Comparison of ENCODE assay signal across 8 mouse cellular contexts in genomic region chr15:25414011-25414746, GRCm38 (mm10). TPM values are rescaled to one million over a fixed set of nuclear protein-coding genes. Genes with fewer than 3 reads are reported as not detected.
DNase-seq lines count a peak whose midpoint lies in the region; ATAC-seq lines count a peak whose summit lies in the region.

No protein-coding gene starts in this region.

- ATAC-seq in forebrain, embryonic 12.5 days (ENCODE audit: low FRiP score), result peak; percentile 52
- peak; percentile 51 for ATAC-seq in hindbrain, embryonic 16.5 days
- peak; percentile 43 for ATAC-seq in midbrain, embryonic 11.5 days (ENCODE audit: low FRiP score)
- ATAC-seq in stomach, embryonic 16.5 days (ENCODE audit: insufficient read depth, low FRiP score), result peak; percentile 39

- peak overlapping the region; percentile 64 for H3K4me2 ChIP-seq in forebrain, embryonic 12.5 days
- peak overlapping the region; percentile 66 for H3K4me2 ChIP-seq in hindbrain, embryonic 16.5 days (ENCODE audit: low read length)
- H3K4me2 ChIP-seq in midbrain, embryonic 11.5 days, result peak overlapping the region; percentile 79
- H3K4me2 ChIP-seq in stomach, embryonic 16.5 days (ENCODE audit: low read depth, low read length), result peak overlapping the region; percentile 86

- H3K27me3 ChIP-seq in forebrain, embryonic 12.5 days, result no peaks in the 10 kb centered on the region
- no peaks in the 10 kb centered on the region for H3K27me3 ChIP-seq in hindbrain, embryonic 16.5 days (replicated peaks; ENCODE audit: control insufficient read depth, insufficient read depth, low read length)
- no peaks in the 10 kb centered on the region for H3K27me3 ChIP-seq in midbrain, embryonic 11.5 days (ENCODE audit: control insufficient read depth, insufficient read depth, low read length)
- H3K27me3 ChIP-seq in stomach, embryonic 16.5 days (ENCODE audit: control insufficient read depth, insufficient read depth, low read length), result no peaks in the 10 kb centered on the region

- peak overlapping the region; percentile 99 for H3K27ac ChIP-seq in forebrain, embryonic 12.5 days
- H3K27ac ChIP-seq in hindbrain, embryonic 16.5 days (ENCODE audit: low read depth, low read length), result peak overlapping the region; percentile 100
- peak overlapping the region; percentile 98 for H3K27ac ChIP-seq in midbrain, embryonic 11.5 days (ENCODE audit: low read depth, low read length)
- peak overlapping the region; percentile 88 for H3K27ac ChIP-seq in stomach, embryonic 16.5 days (ENCODE audit: low read length)

- WGBS in forebrain, embryonic 12.5 days, result under 1% methylated on average over 34 of the region's 36 CpGs
- under 1% methylated on average over 35 of the region's 36 CpGs for WGBS in hindbrain, embryonic 16.5 days
- under 1% methylated on average over 33 of the region's 36 CpGs for whole genome bisulfite sequencing in midbrain, embryonic 11.5 days
- under 1% methylated on average over 35 of the region's 36 CpGs for WGBS in stomach, embryonic 16.5 days

- DNase-seq in gastrocnemius, postnatal 10 days, result peak; percentile 54
- DNase-seq in gastrocnemius, adult 18-20 months (ENCODE audit: low spot score), result no peak
- DNase-seq in T-cell, adult 2 months (ENCODE audit: low spot score), result peak; percentile 29
- DNase-seq in left cerebral cortex, postnatal 14 days (ENCODE audit: low spot score in 2 of 2), result peak; percentile 50 to 58
- DNase-seq in midbrain, embryonic 11.5 days (ENCODE audit: low spot score, missing footprints), result peak; percentile 98

- intact Hi-C loops in left cerebral cortex, postnatal 14 days (cut with DNase I), result loop anchor here (2.0 to 10.0 kb wide), 7 partner anchors 132 to 817 kb away; no protein-coding TSS in a partner anchor

- H3K4me3 ChIP-seq in forebrain, embryonic 12.5 days (replicated peaks), result peak overlapping the region; percentile 69
- peak overlapping the region; percentile 97 for H3K4me3 ChIP-seq in hindbrain, embryonic 16.5 days (ENCODE audit: low read length)
- H3K4me3 ChIP-seq in midbrain, embryonic 11.5 days (ENCODE audit: low read depth, low read length), result peak overlapping the region; percentile 97
- H3K4me3 ChIP-seq in stomach, embryonic 16.5 days (replicated peaks; ENCODE audit: low read length), result peak overlapping the region; percentile 80

- H3K4me1 ChIP-seq in forebrain, embryonic 12.5 days, result peaks cover 46% of the 10 kb centered on the region
- peaks cover 23% of the 10 kb centered on the region for H3K4me1 ChIP-seq in hindbrain, embryonic 16.5 days (ENCODE audit: control insufficient read depth, insufficient read depth, low read depth, low read length)
- H3K4me1 ChIP-seq in midbrain, embryonic 11.5 days (ENCODE audit: control insufficient read depth, insufficient read depth, low read length), result peaks cover 31% of the 10 kb centered on the region
- H3K4me1 ChIP-seq in stomach, embryonic 16.5 days (ENCODE audit: control insufficient read depth, insufficient read depth, low read length), result 0 out of 2 replicates have a peak, but pooled peaks cover 3% of the 10 kb centered on the region

- H3K9me3 ChIP-seq in forebrain, embryonic 12.5 days, result no peaks in the 10 kb centered on the region
- H3K9me3 ChIP-seq in hindbrain, embryonic 16.5 days (ENCODE audit: control insufficient read depth, low read length), result no peaks in the 10 kb centered on the region
- H3K9me3 ChIP-seq in midbrain, embryonic 11.5 days (ENCODE audit: control insufficient read depth, low read length), result no peaks in the 10 kb centered on the region
- no peaks in the 10 kb centered on the region for H3K9me3 ChIP-seq in stomach, embryonic 16.5 days (replicated peaks; ENCODE audit: control insufficient read depth, low read length)

- H3K9ac ChIP-seq in forebrain, embryonic 12.5 days, result peak overlapping the region; percentile 95
- H3K9ac ChIP-seq in hindbrain, embryonic 16.5 days (ENCODE audit: low read depth, low read length), result peak overlapping the region; percentile 100
- H3K9ac ChIP-seq in midbrain, embryonic 11.5 days (ENCODE audit: low read length), result peak overlapping the region; percentile 99
- H3K9ac ChIP-seq in stomach, embryonic 16.5 days (ENCODE audit: low read length), result peak overlapping the region; percentile 84

- H3K36me3 ChIP-seq in forebrain, embryonic 12.5 days (replicated peaks), result peaks cover 7% of the 10 kb centered on the region
- H3K36me3 ChIP-seq in hindbrain, embryonic 16.5 days (ENCODE audit: control insufficient read depth, insufficient read depth, low read length), result no peaks in the 10 kb centered on the region
- H3K36me3 ChIP-seq in midbrain, embryonic 11.5 days (ENCODE audit: control insufficient read depth, insufficient read depth, low read length), result no peaks in the 10 kb centered on the region
- no peaks in the 10 kb centered on the region for H3K36me3 ChIP-seq in stomach, embryonic 16.5 days (ENCODE audit: control insufficient read depth, insufficient read depth, low read length)

RNA-seq across cellular contexts. Expression of gene Basp1, which starts 0.6 kb away (rescaled TPM):
- total RNA-seq in gastrocnemius, postnatal 10 days (2021), result 10 to 100 TPM; 17.4 to 20.5 TPM
- 1 to 10 TPM in 1 of 2 experiments, under 1 TPM in 1; 0.71 to 1.9 TPM for total RNA-seq in gastrocnemius, adult 18-20 months (2021)
- 154 and 231 TPM in 2 replicates for polyA plus RNA-seq in forebrain, embryonic 12.5 days (2016; fragmentation: Nextera tagmentation; extraction: Ambion mirVana)
- polyA plus RNA-seq in hindbrain, embryonic 16.5 days (2015; fragmentation: Nextera tagmentation; extraction: Ambion mirVana), result 148 and 150 TPM in 2 replicates
- total RNA-seq in left cerebral cortex, postnatal 14 days (2021), result 1,000 to 10,000 TPM in 1 of 2 experiments, 100 to 1,000 TPM in 1; 945 to 1,112 TPM
- 186 and 217 TPM in 2 replicates for polyA plus RNA-seq in midbrain, embryonic 11.5 days (2014; fragmentation: Nextera tagmentation; extraction: Ambion mirVana)
- polyA plus RNA-seq in stomach, embryonic 16.5 days (2015; fragmentation: Nextera tagmentation; extraction: Ambion mirVana), result 12.3 and 15.8 TPM in 2 replicates
